Mouse (Mus musculus) urinary bladder, adult 2 months (tissue): Measurements from ENCODE around the gene Orai3. TPM values are rescaled to one million over a fixed set of nuclear protein-coding genes. Genes with fewer than 3 reads are reported as not detected.
"Not testable (repeated sequence)": the region's sequence is repeated elsewhere in the genome, so short reads cannot be mapped to it uniquely, and the experiment has no call there.

Experiments
- DNase-seq: peaks from one replicate; pipeline ENCODE4 v3.0.0; 2022; ENCODE audit warnings: low spot score
- polyA plus RNA-seq: library from polyadenylated mRNA; depleted of rRNA; stranded (reverse); fragments of >200 nt; gene quantifications from 2 replicates; pipeline ENCODE4 v1.2.3, GENCODE M21; 2012

Gene Orai3
- polyA plus RNA-seq, 1 experiment = 36.0 TPM

DNA sequence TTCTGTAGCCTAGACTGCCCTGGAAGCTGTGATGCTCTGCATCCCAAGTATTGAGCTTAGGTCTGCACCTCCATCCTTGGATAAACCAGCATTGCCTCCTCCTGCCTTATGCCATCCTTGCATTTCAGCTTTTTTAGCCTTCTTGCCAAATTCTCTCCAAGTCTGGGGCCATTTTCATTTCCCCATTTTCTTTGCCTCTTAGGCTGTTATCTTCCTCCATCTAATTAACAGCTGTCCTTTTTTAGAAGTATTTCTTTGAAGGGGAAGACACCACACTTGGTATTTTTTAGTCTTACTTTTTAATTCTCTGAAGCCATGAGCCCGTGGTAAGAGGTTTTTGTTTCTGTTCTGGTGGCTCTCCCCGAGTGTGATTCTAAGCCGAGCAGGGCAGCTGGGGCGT lies 6.0 kb upstream of the Orai3 start:
- DNase-seq = no peak

GRCm38 (mm10) chr7:127765756-127766155 lies 3.9 kb upstream of the Orai3 start:
- DNase-seq = no peak

- no peak for DNase-seq
These were observed 2.6 kb upstream of the Orai3 start for GRCm38 (mm10) chr7:127766851-127767609.

DNA sequence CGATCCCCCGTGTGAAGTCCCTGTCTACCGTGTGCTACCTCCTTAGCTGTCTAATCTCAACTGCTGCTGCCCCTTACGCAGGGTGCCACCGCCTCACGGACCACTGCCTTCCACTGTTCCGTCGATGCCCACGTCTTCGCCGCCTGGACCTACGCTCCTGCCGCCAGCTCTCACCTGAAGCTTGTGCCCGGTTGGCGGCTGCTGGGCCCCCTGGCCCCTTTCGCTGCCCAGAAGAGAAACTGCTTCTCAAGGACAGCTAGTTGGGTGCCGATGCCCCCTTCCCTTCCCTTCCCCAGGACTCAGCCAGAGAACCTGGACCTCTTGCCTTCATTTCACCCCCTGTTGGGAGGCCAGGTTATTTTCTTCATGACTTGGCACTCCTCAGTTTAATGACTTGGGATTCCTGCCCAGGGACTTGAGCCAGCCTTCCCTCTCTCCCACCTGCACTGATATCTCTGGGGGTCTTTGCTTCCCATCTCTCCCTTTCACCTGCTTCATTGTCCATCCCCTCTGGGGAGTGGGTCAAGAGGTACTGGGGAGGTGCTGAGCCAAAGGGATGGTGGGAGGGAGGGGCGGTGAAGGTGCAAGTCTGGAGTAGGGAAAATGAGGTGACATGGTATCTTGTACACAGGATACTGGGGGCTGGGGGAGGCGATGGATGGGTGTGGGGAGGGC lies 1.8 kb upstream of the Orai3 start:
- no peak for DNase-seq

DNA sequence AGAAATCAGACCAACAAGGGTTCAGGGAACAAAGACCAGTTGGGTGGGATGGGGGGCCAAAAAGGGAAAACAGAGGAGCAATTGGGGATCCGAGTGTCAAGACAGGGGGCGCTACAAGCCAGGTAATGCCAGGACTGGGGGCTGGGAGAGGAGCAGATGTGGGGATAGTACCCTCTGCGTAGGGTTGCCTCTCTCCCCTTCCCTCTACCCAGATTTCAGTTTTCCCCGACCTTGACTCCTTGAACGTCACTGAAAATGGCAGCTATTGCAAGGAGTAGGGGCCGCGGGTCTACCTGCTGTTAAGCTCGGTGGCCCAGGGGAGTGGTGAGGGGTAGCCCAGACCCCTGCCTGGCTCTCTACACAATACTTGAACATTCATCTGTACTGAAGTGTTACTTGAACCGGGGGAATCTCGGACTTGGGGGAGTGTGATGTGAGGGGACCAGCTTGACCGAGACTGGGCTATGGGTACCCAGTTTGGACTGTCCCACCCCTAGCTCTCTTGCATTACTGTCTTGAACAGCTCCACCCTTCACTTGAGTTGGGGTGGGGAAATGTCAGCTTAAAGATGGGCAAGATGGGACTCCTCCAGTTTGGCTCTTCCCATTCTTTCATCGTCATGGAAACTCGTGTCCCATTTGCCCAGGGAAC lies 1.1 kb upstream of the Orai3 start:
- peak; percentile 71 for DNase-seq

GRCm38 (mm10) chr7:127768997-127769593 lies 520 bp upstream of the Orai3 start:
- peak; percentile 43 for DNase-seq

DNA sequence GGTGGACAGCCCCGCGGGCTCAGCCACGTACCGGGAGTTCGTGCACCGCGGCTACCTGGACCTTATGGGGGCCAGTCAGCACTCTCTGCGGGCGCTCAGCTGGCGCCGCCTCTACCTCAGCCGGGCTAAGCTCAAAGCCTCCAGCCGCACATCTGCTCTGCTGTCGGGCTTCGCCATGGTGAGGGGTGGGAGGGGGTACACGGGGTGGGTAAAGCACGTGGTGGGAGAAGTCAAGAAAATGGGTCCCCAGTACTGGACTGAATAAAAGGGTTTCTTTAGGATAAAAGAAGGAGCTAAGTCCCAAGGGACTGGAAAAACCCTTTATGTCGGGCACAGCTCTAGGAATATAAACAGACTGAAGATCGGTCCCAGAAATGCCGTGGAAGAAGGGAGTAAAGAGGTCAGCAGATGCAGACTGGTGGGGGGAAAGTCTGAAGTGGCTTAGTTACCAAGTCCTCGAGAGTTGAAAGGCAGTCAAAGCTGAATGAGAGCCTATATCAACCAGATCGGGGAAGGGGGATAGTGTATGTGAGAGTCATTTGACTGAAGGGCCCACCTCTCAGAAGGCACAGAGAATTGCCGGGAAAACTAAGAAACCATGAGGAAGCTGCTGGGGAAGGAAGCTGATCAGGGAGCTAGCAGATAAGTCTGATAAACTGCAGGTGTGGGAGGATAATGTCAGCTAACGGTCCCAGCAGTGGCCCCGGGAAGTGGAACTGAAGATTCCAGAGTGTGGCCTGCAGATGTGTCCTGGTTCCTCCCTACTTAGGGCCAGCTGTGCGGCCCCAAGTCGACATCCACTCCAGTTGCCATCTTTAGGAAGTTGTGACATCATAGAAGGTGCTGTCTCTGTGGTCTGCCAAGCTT lies 657 bp downstream of the Orai3 start:
- no peak for DNase-seq

GRCm38 (mm10) chr7:127771262-127771661 lies 1.6 kb downstream of the Orai3 start:
- no peak for DNase-seq

GRCm38 (mm10) chr7:127772080-127772479 lies 2.5 kb downstream of the Orai3 start:
- DNase-seq = no peak

DNA sequence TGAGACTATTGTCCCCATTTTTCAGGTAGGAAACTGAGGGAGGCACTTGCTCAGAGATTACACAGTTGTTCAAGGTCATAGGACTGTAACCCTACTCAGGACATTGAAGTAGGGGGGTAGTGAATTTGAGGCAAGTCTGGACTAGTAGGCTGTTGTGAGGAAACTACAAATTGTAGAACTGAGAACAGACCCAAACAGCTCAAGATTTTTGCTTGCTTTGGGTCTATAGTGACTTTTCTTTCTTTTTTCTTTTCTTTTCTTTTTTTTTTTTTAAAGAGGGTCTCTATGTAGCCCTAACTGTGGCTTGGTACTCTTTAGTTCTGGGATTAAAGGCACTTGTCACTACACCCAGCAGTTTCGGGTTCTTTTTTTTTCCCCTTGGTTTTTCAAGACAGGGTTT lies 2.9 kb downstream of the Orai3 start:
- no peak for DNase-seq

DNA sequence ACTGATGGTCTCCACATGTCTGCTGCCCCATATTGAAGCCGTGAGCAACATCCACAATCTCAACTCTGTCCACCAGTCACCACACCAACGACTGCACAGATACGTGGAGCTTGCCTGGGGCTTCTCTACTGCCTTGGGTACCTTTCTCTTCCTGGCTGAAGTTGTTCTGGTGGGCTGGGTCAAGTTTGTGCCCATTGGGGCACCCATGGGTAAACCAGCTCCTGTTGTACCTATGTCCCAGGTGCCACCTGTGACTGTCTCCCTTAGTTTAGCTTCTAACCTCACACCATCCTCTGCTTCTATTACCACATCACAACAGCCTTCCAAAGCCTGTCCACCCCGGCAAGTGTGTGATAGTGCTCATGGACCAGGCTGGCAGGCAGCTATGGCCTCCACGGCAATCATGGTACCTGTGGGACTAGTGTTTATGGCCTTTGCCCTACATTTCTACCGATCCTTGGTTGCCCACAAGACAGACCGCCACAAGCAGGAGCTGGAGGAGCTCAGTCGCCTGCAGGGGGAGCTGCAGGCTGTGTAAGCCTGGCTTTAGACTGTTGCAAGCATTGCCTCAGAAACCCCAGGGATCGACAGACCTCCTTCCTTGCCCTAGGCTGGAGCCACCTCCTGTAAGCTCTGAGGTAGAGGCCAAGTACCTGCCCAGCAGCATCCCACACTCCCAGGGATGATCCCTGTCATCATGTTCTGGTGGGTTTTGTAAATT lies 4.2 kb downstream of the Orai3 start:
- DNase-seq = no peak

GRCm38 (mm10) chr7:127775837-127776236 lies 6.2 kb downstream of the Orai3 start:
- not testable (repeated sequence) for DNase-seq

DNA sequence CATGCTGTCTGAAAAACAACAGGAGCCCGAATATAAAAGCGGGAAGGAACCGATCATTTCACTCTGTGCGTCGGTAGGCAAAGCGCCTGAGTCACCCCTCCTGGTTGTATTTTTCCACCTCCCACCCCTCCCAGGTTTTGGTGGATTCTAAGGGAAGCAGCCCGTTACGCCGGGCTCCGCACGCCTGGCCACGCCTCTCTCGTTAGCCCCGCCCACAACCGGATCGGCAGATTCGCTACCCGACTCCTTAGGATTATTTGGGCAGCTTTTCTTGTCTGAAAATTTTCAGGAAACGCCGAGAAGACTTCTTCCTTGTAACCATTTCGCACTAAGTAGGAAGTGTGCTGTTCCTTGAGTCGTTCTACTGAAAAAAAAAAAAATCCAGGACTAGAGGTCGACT lies 6.8 kb downstream of the Orai3 start, which contains the start of gene Setd1a:
Setd1a (plus strand) TSS at position 245 of the 400 bp plus-strand sequence.
- peak; percentile 64 for DNase-seq

DNA sequence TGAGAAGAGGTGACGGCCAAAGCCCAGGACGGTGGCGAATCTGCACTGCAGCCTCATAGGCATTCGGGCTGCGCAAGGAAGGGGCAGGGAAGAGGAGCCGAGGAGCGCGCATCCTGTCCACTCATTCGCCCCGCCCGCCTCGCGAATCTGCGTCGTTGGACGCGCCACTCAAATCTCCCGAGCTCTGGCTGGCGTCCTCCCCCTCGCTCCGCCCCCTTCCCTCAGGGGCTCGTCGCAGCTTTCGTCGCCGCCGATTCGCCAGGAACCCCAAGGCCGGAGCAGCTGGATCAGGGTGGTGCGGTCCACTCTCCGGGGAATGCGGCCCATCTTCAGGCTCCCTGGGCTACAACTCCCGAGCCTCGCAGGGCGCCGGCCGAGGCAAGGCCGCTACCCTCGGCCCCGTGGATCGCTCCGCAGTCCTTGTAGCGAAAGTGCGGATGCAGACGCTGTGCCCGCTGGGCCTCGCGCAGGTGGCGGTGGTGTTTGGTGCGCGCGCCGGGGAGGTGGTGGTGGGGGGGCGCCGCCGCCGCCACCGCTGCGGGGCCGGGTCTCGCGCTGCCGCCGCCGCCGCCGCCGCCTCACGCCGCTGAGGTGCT lies 7.4 kb downstream of the Orai3 start:
- DNase-seq = peak; percentile 94

- DNase-seq = peak; percentile 66
These were observed 8.1 kb downstream of the Orai3 start for GRCm38 (mm10) chr7:127777474-127778266.

DNA sequence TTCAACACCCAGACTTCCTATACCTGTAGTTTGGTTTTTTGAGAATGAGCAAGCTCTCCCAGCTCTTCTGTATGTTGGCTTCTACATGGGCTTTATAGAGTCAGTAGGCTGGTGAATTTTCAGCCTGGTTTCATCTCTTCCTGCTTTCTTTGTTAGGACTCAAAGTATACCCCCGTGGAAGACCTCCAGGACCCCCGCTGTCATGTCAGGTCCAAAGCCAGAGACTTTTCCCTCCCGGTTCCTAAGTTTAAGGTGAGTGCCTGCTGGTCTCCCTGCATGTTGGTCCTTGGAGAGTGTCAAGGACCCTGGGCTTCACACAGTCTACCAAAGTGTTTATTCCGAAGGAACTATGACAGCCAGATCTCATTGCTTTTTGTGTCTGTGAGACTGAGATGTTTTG lies 8.7 kb downstream of the Orai3 start:
- DNase-seq = no peak

DNA sequence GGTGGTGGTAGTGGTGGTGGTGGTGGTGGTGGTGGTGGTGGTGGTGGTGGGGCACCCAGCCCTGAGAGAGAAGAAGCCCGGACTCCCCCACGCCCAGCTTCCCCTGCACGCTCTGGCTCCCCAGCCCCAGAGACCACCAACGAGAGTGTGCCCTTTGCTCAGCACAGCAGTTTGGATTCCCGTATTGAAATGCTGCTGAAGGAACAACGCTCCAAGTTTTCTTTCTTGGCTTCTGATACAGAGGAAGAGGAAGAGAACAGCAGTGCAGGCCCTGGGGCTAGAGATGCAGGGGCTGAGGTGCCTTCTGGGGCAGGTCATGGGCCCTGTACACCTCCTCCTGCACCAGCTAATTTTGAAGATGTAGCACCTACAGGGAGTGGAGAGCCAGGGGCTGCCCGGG lies 15.7 kb downstream of the Orai3 start, which contains the start of gene Gm49388:
Gm49388 (plus strand) TSS at position 301 of the 400 bp plus-strand sequence.
- DNase-seq = no peak

DNA sequence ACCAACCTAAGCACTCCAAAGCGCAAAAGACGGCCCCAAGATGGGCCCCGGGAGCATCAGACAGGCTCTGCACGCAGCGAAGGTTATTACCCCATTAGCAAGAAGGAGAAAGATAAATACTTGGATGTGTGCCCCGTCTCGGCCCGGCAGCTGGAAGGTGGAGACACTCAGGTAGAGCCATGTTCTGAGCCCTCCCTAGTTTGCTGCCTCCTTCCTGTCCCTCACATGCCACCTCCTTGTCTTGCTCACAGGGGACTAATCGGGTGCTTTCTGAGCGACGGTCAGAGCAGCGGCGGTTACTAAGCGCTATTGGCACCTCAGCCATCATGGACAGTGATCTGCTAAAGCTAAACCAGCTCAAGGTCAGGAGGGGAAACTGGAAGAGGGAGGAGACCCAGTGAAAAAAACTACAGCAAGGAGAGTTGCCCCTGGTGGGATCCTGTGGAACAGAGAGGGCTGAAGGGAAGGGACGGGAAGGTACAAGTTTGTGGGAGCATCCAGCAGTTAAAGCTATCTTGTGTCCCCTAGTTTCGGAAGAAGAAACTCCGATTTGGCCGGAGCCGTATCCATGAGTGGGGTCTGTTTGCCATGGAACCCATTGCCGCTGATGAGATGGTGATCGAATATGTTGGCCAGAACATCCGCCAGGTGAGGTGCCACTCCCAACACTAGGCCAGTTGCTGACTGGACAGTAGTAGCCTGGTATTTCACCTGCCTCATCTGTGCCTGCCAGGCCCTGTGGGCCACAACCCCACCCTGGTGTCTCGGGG lies 27.6 kb downstream of the Orai3 start:
- DNase-seq = no peak

- no peak for DNase-seq
These were observed 29.0 kb downstream of the Orai3 start for GRCm38 (mm10) chr7:127798591-127798990.
